Mouse (Mus musculus) kidney, adult 2 months (tissue): ENCODE data around the gene Etl4. TPM values are rescaled to one million over a fixed set of nuclear protein-coding genes. Genes with fewer than 3 reads are reported as not detected.

Experiments
- DNase-seq: peaks from one replicate; pipeline ENCODE4 v3.0.0; 2021
- H3K27ac ChIP-seq: fragments of 200-500 bp; 2 replicates; pipeline ENCODE4 v1.5.1; 2012; ENCODE audit warnings: low read depth, low read length, control low read depth, inconsistent platforms; ENCODE audit not compliant: insufficient read depth
- H3K27me3 ChIP-seq: fragments of 200-500 bp; replicated peaks from 2 replicates; pipeline ENCODE4 v1.6.1; 2012; ENCODE audit warnings: mild to moderate bottlenecking, moderate library complexity, low read length, inconsistent platforms; ENCODE audit not compliant: control insufficient read depth, insufficient read depth
- H3K36me3 ChIP-seq: fragments of 200-500 bp; 2 replicates; pipeline ENCODE4 v1.6.1; 2012; ENCODE audit warnings: mild to moderate bottlenecking, moderate library complexity, low read length, inconsistent platforms; ENCODE audit not compliant: control insufficient read depth, insufficient read depth
- H3K4me1 ChIP-seq: fragments of 200-500 bp; 2 replicates; pipeline ENCODE4 v1.6.1; 2011; ENCODE audit warnings: low read length; ENCODE audit not compliant: control insufficient read depth, insufficient read depth
- H3K4me3 ChIP-seq: fragments of 200-500 bp; 2 replicates; pipeline ENCODE4 v1.5.1; 2011; ENCODE audit warnings: mild to moderate bottlenecking, low read depth, low read length, control low read depth; ENCODE audit not compliant: insufficient read depth
- CTCF ChIP-seq: fragments of 200-500 bp; conservative IDR thresholded peaks from 2 replicates; pipeline ENCODE4 v1.5.1; 2011; ENCODE audit warnings: low read depth, mild to moderate bottlenecking, control low read depth, low read length, moderate library complexity, mixed read lengths; ENCODE audit not compliant: insufficient read depth, insufficient read length
- POLR2A ChIP-seq: fragments of 200-500 bp; IDR thresholded peaks from one replicate; pipeline ENCODE4 v1.6.1; 2011; ENCODE audit warnings: low read depth, low read length, control low read depth
- WGBS: fragments of 180-500 bp; shearing (Covaris S2); methylation state at CpG from one replicate; pipeline ENCODE4 v1.1.7; 2018; 5-methylcytosine and 5-hydroxymethylcytosine counted together
- polyA plus RNA-seq: library from polyadenylated mRNA; depleted of rRNA; stranded (reverse); fragments of >200 nt; gene quantifications from 2 replicates; pipeline ENCODE4 v1.2.3, GENCODE M21; 2012

The Etl4 gene
- polyA plus RNA-seq, 1 experiment: 21.4 TPM

DNA sequence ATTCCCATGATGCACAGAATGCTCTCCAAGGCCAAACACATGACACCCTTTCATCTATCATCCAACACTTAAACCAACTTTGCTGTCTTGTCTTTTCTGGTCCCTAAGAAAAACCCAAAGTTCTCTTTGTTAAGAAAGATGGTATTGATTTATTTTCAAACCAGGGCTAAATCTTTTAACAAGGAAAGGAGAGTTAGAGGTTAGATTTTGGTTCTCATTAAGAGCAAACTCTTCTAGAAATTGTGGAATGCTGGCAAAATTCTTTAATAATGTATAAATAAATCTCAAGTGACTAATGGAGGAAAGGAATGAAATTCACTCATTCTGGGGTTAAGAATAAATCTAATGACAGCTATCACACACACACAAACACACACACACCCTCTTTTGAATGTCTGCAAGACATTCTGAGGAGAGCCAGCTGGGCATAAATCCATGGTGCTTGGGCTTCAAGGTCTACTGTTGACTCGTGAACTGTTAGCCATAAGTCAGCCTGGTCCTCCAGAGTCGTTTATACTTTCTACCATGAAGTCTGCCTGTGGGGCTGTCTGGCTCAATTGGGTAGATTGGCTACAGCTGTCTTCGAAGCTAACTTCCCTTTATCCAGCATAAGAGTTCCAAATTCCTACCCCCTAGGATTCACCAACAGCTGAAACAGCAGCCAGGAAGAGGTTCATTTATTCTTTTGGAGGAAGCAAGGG is 544.1 kb downstream of the Etl4 start:
- 55% methylated on average over 3 of the region's 3 CpGs for WGBS
- peak; percentile 15 for DNase-seq
- H3K4me3 ChIP-seq: no peak overlapping the region
- H3K27me3 ChIP-seq: no peaks in the 10 kb centered on the region
- no peak for TF ChIP-seq POLR2A
- no peak for TF ChIP-seq CTCF
- H3K27ac ChIP-seq: no peak overlapping the region
- H3K36me3 ChIP-seq: no peaks in the 10 kb centered on the region
- H3K4me1 ChIP-seq: no peaks in the 10 kb centered on the region

DNA sequence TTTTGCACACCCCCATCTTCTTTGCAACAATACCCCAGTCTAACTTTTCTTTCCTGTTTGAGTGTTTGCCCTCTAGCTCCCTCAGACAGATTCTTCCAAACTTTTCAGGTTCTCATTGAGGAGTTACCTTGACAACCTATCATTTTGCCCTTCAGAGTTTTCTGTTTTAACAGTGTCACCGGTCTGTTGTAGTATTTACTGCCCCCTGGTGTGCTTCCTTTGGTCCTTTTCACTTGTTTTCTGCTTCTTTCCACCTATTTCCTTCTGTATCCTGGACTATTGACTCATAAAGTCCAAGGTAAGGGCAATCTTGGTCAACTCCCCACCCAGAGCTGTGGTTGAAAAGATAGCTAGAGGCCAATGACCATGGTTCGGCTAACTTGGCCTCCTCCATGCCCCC is 569.6 kb downstream of the Etl4 start:
- no peaks in the 10 kb centered on the region for H3K27me3 ChIP-seq
- TF ChIP-seq CTCF (no peak), POLR2A (no peak)
- 65% methylated on average over 2 of the region's 2 CpGs for WGBS
- H3K27ac ChIP-seq: no peak overlapping the region
- H3K4me1 ChIP-seq: no peaks in the 10 kb centered on the region
- no peaks in the 10 kb centered on the region for H3K36me3 ChIP-seq
- H3K4me3 ChIP-seq: no peak overlapping the region
- DNase-seq: peak; percentile 17

DNA sequence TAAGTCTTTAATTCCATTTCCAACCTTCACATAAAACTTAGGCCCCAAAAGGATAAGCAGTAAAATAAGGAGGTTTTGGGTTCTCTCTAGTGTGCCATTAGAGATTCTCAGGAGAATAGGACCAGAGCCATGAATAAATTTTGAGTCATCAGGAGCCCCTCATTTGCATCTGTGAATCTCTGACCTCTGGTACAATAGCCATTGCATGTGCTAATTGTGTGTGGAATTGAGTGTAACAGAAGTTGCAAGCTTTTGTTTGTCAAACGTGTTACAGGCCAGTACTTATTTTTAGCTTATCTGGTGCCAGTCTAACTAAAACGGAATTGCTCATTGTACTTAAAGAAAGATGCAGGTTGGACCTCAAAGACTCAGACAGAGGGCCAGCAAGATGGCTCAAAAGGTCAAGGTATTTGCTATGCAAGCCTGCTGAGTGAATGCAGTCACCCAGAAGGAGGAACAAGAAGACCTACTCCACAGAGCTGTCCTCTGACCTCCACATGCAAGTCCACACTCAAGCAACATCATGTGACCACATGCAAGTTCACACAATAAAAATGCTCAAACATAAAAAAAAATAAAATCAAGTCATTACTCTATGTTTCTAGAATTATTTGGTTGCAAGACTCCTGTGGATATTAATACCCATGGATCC is 576.7 kb downstream of the Etl4 start:
- Histone ChIP-seq H3K36me3 (no peaks in the 10 kb centered on the region), H3K27me3 (no peaks in the 10 kb centered on the region), H3K4me3 (no peak overlapping the region), H3K4me1 (no peaks in the 10 kb centered on the region), H3K27ac (no peak overlapping the region)
- TF ChIP-seq CTCF (no peak), POLR2A (no peak)
- DNase-seq: no peak
- WGBS: 42% methylated on average over 2 of the region's 2 CpGs

DNA sequence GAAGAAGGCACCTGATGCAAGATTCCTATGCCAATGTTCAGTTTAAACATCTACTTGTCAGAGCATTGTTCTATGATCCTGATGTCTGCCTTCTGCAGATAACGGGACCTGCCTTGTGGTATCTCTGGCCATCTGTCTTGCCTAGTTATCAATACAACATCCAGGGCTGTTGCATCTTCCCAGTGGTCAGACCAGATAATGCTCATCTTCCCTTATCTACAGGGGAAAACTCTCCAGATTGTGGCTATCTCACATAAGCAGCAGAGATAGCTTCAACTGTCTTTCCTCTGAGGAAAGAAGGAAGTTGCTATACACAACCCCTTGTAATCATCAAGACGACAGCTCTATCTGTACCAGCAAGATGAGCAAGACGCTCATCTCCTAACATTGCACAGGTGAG is 579.5 kb downstream of the Etl4 start:
- no peak for DNase-seq
- Histone ChIP-seq H3K27ac (no peak overlapping the region), H3K36me3 (no peaks in the 10 kb centered on the region), H3K4me1 (no peaks in the 10 kb centered on the region), H3K27me3 (no peaks in the 10 kb centered on the region), H3K4me3 (no peak overlapping the region)
- WGBS: 91% methylated on average over 3 of the region's 3 CpGs
- TF ChIP-seq CTCF (no peak), POLR2A (no peak)

DNA sequence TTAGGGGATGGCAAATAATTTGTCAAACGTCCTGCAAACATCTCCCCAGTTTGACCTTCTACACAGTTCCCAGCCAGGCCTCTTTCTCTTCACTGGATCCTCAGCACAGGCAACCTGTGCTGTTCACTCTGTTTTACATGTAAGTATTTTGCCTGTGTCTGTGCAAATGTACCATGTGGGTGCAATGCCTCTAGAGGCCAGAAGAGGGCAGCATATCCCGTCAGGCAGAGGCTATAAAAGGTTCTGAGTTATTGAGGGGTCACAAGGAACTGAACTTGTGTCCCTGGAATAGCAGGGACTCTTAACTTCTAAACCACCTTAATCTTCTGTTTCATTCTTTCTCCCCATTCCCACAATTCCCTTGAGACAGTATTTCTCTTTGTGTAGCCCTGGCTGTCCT is 582.5 kb downstream of the Etl4 start:
- H3K27me3 ChIP-seq: no peaks in the 10 kb centered on the region
- H3K4me1 ChIP-seq: no peaks in the 10 kb centered on the region
- H3K27ac ChIP-seq: no peak overlapping the region
- WGBS: 61% methylated on average over 2 of the region's 2 CpGs
- H3K36me3 ChIP-seq: no peaks in the 10 kb centered on the region
- TF ChIP-seq CTCF (peak; percentile 45), POLR2A (no peak)
- no peak overlapping the region for H3K4me3 ChIP-seq
- no peak for DNase-seq

DNA sequence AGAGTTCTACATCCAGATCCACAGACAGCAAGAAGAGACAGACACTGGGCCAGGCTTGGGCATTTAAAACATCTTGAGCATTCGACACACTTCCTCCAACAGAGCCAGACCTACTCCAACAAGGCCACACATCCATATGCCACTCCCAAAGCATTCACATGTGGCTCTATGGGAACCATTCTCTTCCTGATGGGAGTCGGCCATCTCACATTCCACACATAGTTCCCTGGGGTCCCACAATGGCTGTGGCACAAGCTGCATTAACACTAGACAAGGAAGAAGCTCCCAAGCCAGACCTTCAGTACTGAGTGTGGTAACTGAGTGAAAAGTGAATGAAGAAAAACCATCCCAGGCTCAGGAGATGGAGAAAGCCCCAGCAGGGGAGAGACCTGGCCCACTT is 584.2 kb downstream of the Etl4 start:
- WGBS: 88% methylated on average over 2 of the region's 2 CpGs
- Histone ChIP-seq H3K36me3 (no peaks in the 10 kb centered on the region), H3K27ac (no peak overlapping the region), H3K27me3 (no peaks in the 10 kb centered on the region), H3K4me3 (no peak overlapping the region), H3K4me1 (no peaks in the 10 kb centered on the region)
- no peak for DNase-seq
- no peak for TF ChIP-seq CTCF
- TF ChIP-seq POLR2A: no peak

DNA sequence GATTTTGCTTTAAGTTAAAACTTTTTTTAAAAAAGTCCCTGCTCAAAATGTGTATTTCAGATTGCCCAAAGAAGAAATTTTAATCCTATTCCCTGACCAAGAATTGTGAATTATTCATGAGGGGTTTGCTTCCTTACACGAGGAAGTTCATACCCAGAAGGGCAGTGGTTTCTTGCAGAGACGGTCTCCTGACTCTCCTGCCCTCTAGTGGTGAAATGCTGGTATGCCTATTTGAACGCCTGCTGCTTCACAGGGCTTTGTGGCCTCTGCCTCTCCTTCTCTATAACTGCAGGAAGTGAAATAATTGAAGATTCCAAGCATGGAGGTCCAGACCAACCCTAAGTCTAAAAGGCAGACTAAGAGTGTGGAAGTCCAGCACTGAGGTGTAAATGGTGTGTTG is 585.1 kb downstream of the Etl4 start:
- H3K27me3 ChIP-seq: no peaks in the 10 kb centered on the region
- H3K4me1 ChIP-seq: no peaks in the 10 kb centered on the region
- H3K36me3 ChIP-seq: no peaks in the 10 kb centered on the region
- H3K4me3 ChIP-seq: no peak overlapping the region
- peak; percentile 84 for DNase-seq
- no peak overlapping the region for H3K27ac ChIP-seq
- 15% methylated on average over 3 of the region's 3 CpGs for WGBS
- TF ChIP-seq POLR2A (no peak), CTCF (peak; percentile 90)
